Mouse (Mus musculus): ENCODE results near the gene Sec31a. TPM values are rescaled to one million over a fixed set of nuclear protein-coding genes. Genes with fewer than 3 reads are reported as not detected.
A peak's percentile ranks its signal among the peaks of the same experiment; 100 is the strongest.

The Sec31a gene
- polyA plus RNA-seq (2012; rRNA removed): 244 and 248 TPM in 2 replicates

GRCm38 (mm10) chr5:100415761-100416590 is at the start of gene Sec31a:
Gene Sec31a, minus strand, starts transcription at chr5:100416234.
- no peak for TF ChIP-seq CTCF (conservative IDR thresholded peaks at IDR 0.05; ENCODE audit: insufficient read depth, insufficient read length, low read depth, low read length)
- peak; percentile 82 for TF ChIP-seq POLR2A (IDR thresholded peaks at IDR 0.05; ENCODE audit: low read depth, low read length)
- Histone ChIP-seq H3K4me3 (ENCODE audit: insufficient read depth, low read depth, low read length) (peak within 1 kb of the TSS; percentile 94), H3K4me1 (ENCODE audit: control insufficient read depth, insufficient read depth, low read length) (peaks cover 25% of the 10 kb centered on the region; the same call in 1 of the 2 replicates), H3K27ac (ENCODE audit: insufficient read depth, low read depth, low read length) (peak within 1 kb of the TSS; percentile 91), H3K36me3 (ENCODE audit: control insufficient read depth, insufficient read depth, low read length) (no peaks in the 10 kb centered on the region), H3K27me3 (replicated peaks; ENCODE audit: control insufficient read depth, insufficient read depth, low read length) (no peaks in the 10 kb centered on the region)
- WGBS: under 1% methylated on average over 80 of the region's 82 CpGs
- peak; percentile 99 for DNase-seq

- TF ChIP-seq CTCF (conservative IDR thresholded peaks at IDR 0.05; ENCODE audit: insufficient read depth, insufficient read length, low read depth, low read length) (no peak), POLR2A (IDR thresholded peaks at IDR 0.05; ENCODE audit: low read depth, low read length) (no peak)
- WGBS: 94% methylated on average over 2 of the region's 2 CpGs
- H3K27me3 ChIP-seq (replicated peaks; ENCODE audit: control insufficient read depth, insufficient read depth, low read length): no peaks in the 10 kb centered on the region
These were observed 46.3 kb upstream of the Sec31a start for GRCm38 (mm10) chr5:100462374-100462773.

GRCm38 (mm10) chr5:100461526-100461925 is 45.5 kb upstream of the Sec31a start:
- Histone ChIP-seq H3K36me3 (ENCODE audit: control insufficient read depth, insufficient read depth, low read length) (no peaks in the 10 kb centered on the region; the same call in 1 of the 2 replicates), H3K27me3 (replicated peaks; ENCODE audit: control insufficient read depth, insufficient read depth, low read length) (no peaks in the 10 kb centered on the region), H3K4me1 (ENCODE audit: control insufficient read depth, insufficient read depth, low read length) (no peaks in the 10 kb centered on the region), H3K27ac (ENCODE audit: insufficient read depth, low read depth, low read length) (no peak overlapping the region), H3K4me3 (ENCODE audit: insufficient read depth, low read depth, low read length) (no peak overlapping the region)
- WGBS: 92% methylated on average over 9 of the region's 9 CpGs
- no peak for DNase-seq
- TF ChIP-seq POLR2A (IDR thresholded peaks at IDR 0.05; ENCODE audit: low read depth, low read length) (no peak), CTCF (conservative IDR thresholded peaks at IDR 0.05; ENCODE audit: insufficient read depth, insufficient read length, low read depth, low read length) (no peak)

More at GRCm38 (mm10) chr5:100462374-100462773, 46.3 kb upstream of the Sec31a start:
- H3K36me3 ChIP-seq (ENCODE audit: control insufficient read depth, insufficient read depth, low read length): no peaks in the 10 kb centered on the region; the same call in 1 of the 2 replicates
- H3K27ac ChIP-seq (ENCODE audit: insufficient read depth, low read depth, low read length): no peak overlapping the region
- no peaks in the 10 kb centered on the region for H3K4me1 ChIP-seq (ENCODE audit: control insufficient read depth, insufficient read depth, low read length)
- H3K4me3 ChIP-seq (ENCODE audit: insufficient read depth, low read depth, low read length): no peak overlapping the region
- DNase-seq: no peak

GRCm38 (mm10) chr5:100459468-100459867 is 43.4 kb upstream of the Sec31a start:
- Histone ChIP-seq H3K4me1 (ENCODE audit: control insufficient read depth, insufficient read depth, low read length) (no peaks in the 10 kb centered on the region), H3K27ac (ENCODE audit: insufficient read depth, low read depth, low read length) (no peak overlapping the region), H3K27me3 (replicated peaks; ENCODE audit: control insufficient read depth, insufficient read depth, low read length) (no peaks in the 10 kb centered on the region), H3K36me3 (ENCODE audit: control insufficient read depth, insufficient read depth, low read length) (no peaks in the 10 kb centered on the region; the same call in 1 of the 2 replicates), H3K4me3 (ENCODE audit: insufficient read depth, low read depth, low read length) (no peak overlapping the region)
- DNase-seq: no peak
- WGBS: 95% methylated on average over 5 of the region's 5 CpGs
- TF ChIP-seq POLR2A (IDR thresholded peaks at IDR 0.05; ENCODE audit: low read depth, low read length) (no peak), CTCF (conservative IDR thresholded peaks at IDR 0.05; ENCODE audit: insufficient read depth, insufficient read length, low read depth, low read length) (no peak)

- no peak for DNase-seq
- WGBS: 86% methylated on average over 2 of the region's 2 CpGs
- Histone ChIP-seq H3K4me1 (ENCODE audit: control insufficient read depth, insufficient read depth, low read length) (no peaks in the 10 kb centered on the region), H3K4me3 (ENCODE audit: insufficient read depth, low read depth, low read length) (no peak overlapping the region), H3K27ac (ENCODE audit: insufficient read depth, low read depth, low read length) (no peak overlapping the region), H3K36me3 (ENCODE audit: control insufficient read depth, insufficient read depth, low read length) (no peaks in the 10 kb centered on the region; the same call in 1 of the 2 replicates), H3K27me3 (replicated peaks; ENCODE audit: control insufficient read depth, insufficient read depth, low read length) (no peaks in the 10 kb centered on the region)
- TF ChIP-seq POLR2A (IDR thresholded peaks at IDR 0.05; ENCODE audit: low read depth, low read length) (no peak), CTCF (conservative IDR thresholded peaks at IDR 0.05; ENCODE audit: insufficient read depth, insufficient read length, low read depth, low read length) (no peak)
These were observed 35.8 kb upstream of the Sec31a start for GRCm38 (mm10) chr5:100451871-100452270.

GRCm38 (mm10) chr5:100438796-100439195 is 22.8 kb upstream of the Sec31a start:
- 95% methylated on average over 14 of the region's 14 CpGs for WGBS
- no peak overlapping the region for H3K27ac ChIP-seq (ENCODE audit: insufficient read depth, low read depth, low read length)
- TF ChIP-seq POLR2A (IDR thresholded peaks at IDR 0.05; ENCODE audit: low read depth, low read length) (no peak), CTCF (conservative IDR thresholded peaks at IDR 0.05; ENCODE audit: insufficient read depth, insufficient read length, low read depth, low read length) (no peak)
- no peak overlapping the region for H3K4me3 ChIP-seq (ENCODE audit: insufficient read depth, low read depth, low read length)
- DNase-seq: no peak
- H3K27me3 ChIP-seq (replicated peaks; ENCODE audit: control insufficient read depth, insufficient read depth, low read length): no peaks in the 10 kb centered on the region
- H3K4me1 ChIP-seq (ENCODE audit: control insufficient read depth, insufficient read depth, low read length): no peaks in the 10 kb centered on the region
- H3K36me3 ChIP-seq (ENCODE audit: control insufficient read depth, insufficient read depth, low read length): no peaks in the 10 kb centered on the region

- H3K36me3 ChIP-seq (ENCODE audit: control insufficient read depth, insufficient read depth, low read length): no peaks in the 10 kb centered on the region
- TF ChIP-seq CTCF (conservative IDR thresholded peaks at IDR 0.05; ENCODE audit: insufficient read depth, insufficient read length, low read depth, low read length) (no peak), POLR2A (IDR thresholded peaks at IDR 0.05; ENCODE audit: low read depth, low read length) (no peak)
- no peak overlapping the region for H3K27ac ChIP-seq (ENCODE audit: insufficient read depth, low read depth, low read length)
- no peaks in the 10 kb centered on the region for H3K27me3 ChIP-seq (replicated peaks; ENCODE audit: control insufficient read depth, insufficient read depth, low read length)
- H3K4me3 ChIP-seq (ENCODE audit: insufficient read depth, low read depth, low read length): no peak overlapping the region
- DNase-seq: no peak
- 93% methylated on average over 5 of the region's 5 CpGs for WGBS
- no peaks in the 10 kb centered on the region for H3K4me1 ChIP-seq (ENCODE audit: control insufficient read depth, insufficient read depth, low read length)
These were observed 21.9 kb upstream of the Sec31a start for GRCm38 (mm10) chr5:100437917-100438316.

Data from kidney, adult 2 months (tissue).